Mouse (Mus musculus) spleen, postnatal 14 days (tissue): ENCODE results near the gene Homer3.
A peak's percentile ranks its signal among the peaks of the same experiment; 100 is the strongest.

Experiments used
- DNase-seq, 2 experiments: peaks; one replicate each; pipeline ENCODE4 v3.0.0; 2021 to 2022; ENCODE audit warnings: low spot score in 2 of 2

The Homer3 gene

DNA sequence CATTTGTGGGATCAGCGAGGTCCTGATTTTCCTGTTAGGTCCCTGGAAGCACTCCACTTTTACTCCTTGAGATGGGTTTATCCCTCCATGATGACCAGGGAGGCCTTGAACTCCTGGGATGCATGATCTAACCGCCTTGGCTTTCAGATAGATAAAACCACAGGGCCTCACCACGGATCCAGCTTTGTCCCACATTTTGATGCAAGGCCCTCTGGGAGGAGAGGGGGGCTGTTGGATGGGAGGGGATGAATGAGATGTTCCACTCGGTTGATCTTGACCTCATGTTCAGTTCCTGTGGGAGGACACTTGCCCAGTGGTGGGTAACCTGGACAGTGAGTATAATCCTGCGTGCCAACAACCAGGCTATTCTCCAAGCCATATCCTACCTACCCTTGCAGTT lies 1.8 kb downstream of the Homer3 start:
- no peak for DNase-seq

GRCm38 (mm10) chr8:70285304-70285703 lies 2.7 kb downstream of the Homer3 start:
- DNase-seq: no peak

DNA sequence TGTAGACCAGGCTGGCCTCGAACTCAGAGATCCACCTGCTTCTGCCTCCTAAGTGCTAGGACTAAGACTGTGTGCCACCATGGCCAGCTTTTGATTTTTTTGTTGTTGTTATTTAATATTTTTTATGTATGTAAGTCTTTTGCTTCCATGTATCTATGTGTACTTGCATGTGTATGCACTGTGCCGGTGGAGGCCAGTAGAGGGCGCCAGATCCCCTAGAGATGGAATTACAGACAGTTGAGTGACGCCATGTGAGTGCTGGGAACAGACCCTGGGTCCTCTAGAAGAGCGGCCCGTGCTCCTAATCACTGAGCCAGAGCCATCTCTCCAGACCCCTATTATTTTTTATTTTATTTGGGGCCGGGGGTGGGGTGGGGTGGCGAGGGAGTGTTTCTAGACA lies 4.1 kb downstream of the Homer3 start:
- DNase-seq: no peak

- no peak for DNase-seq
These were observed 11.4 kb downstream of the Homer3 start for GRCm38 (mm10) chr8:70293988-70294405.

GRCm38 (mm10) chr8:70300881-70301280 lies 18.3 kb downstream of the Homer3 start:
- DNase-seq: no peak

- DNase-seq: peak; percentile 80 to 91
These were observed 19.8 kb downstream of the Homer3 start, which contains the start of the genes Ddx49 and Cope for GRCm38 (mm10) chr8:70302358-70302890. TSS of gene Ddx49 (minus strand) at chr8:70302489. TSS of gene Cope (plus strand) at chr8:70302518.

- DNase-seq: no peak
These were observed 20.3 kb downstream of the Homer3 start for GRCm38 (mm10) chr8:70302901-70303300.

DNA sequence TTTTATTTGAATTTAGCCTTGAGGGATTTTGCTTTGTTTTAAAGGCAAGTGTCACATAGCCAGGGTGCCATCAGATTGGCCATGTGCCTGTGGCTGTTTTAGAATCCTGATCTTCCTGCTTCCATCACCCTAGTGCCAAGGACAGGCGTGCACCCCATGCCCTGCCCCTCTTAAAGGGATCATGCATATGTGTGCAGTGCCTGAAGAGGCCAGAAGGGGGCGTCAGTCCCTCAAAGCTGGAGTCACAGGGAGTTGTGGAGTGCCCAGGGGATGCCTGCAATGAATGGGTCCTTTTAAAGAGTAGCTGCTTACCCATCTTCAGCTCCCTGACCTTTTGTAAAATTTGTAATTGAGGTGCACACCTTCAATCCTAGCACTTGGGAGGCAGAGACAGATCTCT lies 26.7 kb downstream of the Homer3 start:
- DNase-seq: no peak

DNA sequence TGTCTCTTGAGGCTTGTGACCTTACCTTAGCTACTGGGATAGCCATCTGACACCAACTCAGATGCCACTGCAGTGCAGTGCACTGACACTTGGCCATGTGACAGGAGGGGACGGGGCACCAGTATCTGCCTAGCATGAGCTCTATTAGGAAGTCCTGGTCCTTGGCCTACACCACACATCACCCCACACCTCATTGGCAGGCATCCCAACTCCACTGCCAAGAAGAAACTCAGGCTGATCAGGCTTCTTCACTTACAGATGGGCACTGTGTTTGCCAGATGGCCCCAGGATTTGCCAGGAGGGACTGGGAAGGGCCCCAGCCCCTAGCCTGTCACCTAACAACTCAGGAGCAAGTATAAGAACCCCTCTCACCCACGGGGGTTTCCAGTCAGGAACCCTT lies 30.8 kb downstream of the Homer3 start:
- no peak for DNase-seq

GRCm38 (mm10) chr8:70315624-70316510 lies 33.2 kb downstream of the Homer3 start, which contains the start of gene Cers1:
TSS of gene Cers1 (plus strand) at chr8:70315775.
- no peak for DNase-seq

GRCm38 (mm10) chr8:70316511-70317504 lies 34.2 kb downstream of the Homer3 start:
- no peak for DNase-seq

GRCm38 (mm10) chr8:70317872-70318271 lies 35.2 kb downstream of the Homer3 start:
- no peak for DNase-seq

- DNase-seq: no peak
These were observed 41.1 kb downstream of the Homer3 start for GRCm38 (mm10) chr8:70323716-70324115.

DNA sequence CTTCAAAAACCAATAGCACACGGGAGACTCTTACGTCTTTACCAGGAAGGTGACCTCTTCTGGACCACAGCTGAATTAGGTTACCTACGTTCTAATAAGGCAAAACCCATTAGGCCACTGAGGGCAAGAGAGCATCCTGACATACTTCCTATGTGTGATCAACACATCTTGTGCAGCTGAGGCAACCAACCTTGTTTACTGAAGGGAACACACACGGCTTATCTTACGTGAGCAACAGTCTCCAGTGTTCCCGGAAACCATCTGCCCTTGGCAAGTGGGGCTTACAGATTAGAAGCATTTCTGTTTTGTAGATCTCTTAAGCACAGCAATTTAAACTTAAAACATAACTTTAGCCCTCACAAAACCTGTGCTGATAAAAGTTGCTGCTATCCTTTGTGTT lies 44.9 kb downstream of the Homer3 start:
- DNase-seq: no peak

- DNase-seq: no peak
These were observed 46.7 kb downstream of the Homer3 start, which contains the start of gene Gdf1 for GRCm38 (mm10) chr8:70329124-70329834. TSS of gene Gdf1 (plus strand) at chr8:70329817.

GRCm38 (mm10) chr8:70329835-70330740 lies 47.5 kb downstream of the Homer3 start:
- no peak for DNase-seq

GRCm38 (mm10) chr8:70330741-70331364 lies 48.2 kb downstream of the Homer3 start:
- no peak for DNase-seq

DNA sequence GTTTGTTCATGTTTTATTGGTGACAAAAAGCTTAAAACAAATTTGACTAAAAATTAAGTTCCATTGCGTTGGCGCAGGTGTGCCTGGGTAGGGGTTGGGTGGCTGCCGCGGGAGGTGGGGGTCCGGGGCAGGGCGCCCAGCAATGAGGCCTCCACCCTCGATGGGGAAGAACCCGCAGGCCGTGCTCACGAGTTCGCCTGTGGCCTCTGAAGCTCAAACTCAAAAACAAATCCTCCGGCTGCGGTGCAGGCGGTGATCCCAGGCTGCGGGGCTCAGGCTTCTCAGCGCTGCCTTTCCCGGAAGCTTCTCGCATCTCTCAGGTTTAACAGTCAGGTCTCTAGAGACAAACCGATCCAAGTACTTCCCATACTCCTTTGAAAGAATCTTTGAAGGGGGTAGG lies 48.9 kb downstream of the Homer3 start:
- no peak for DNase-seq

- DNase-seq: no peak
These were observed 49.6 kb downstream of the Homer3 start for GRCm38 (mm10) chr8:70332070-70332877.
